Mouse (Mus musculus): ENCODE measurements around the gene Nktr. TPM values are rescaled to one million over a fixed set of nuclear protein-coding genes. Genes with fewer than 3 reads are reported as not detected.

The Nktr gene
- 100 to 1,000 TPM in 2 of 4 experiments, 10 to 100 TPM in 2; 57.2 to 146 (median 91.1) TPM for total RNA-seq (2022)

- DNase-seq: peak; percentile 99
These were observed at the start of gene Nktr for GRCm38 (mm10) chr9:121718792-121719318. TSS of gene Nktr (plus strand) at chr9:121719169.

DNA sequence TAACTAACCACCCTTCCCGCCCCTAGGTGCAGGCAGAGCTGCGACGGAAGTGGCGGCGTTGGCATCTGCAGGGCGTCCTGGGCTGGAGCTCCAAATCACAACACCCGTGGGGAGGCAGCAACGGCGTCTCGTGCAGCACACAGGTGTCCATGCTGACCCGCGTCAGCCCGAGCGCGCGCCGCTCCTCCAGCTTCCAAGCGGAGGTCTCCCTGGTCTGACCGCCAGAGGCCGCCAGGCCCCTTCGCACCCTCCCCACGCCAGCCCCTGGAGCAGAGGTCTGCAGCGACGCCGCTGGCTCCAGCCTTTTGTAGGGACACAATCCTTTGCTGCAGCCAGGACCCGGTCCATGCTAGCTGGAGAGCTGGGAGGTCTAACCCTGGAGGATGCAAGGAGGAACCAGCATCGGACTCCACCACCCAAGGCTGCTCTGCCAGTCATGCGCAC, 49.6 kb upstream of the Nktr start:
- peak; percentile 12 for DNase-seq

- DNase-seq: peak; percentile 19
These were observed 47.7 kb upstream of the Nktr start for GRCm38 (mm10) chr9:121671300-121671699.

- no peak for DNase-seq
These were observed 46.7 kb upstream of the Nktr start for GRCm38 (mm10) chr9:121672311-121672710.

DNA sequence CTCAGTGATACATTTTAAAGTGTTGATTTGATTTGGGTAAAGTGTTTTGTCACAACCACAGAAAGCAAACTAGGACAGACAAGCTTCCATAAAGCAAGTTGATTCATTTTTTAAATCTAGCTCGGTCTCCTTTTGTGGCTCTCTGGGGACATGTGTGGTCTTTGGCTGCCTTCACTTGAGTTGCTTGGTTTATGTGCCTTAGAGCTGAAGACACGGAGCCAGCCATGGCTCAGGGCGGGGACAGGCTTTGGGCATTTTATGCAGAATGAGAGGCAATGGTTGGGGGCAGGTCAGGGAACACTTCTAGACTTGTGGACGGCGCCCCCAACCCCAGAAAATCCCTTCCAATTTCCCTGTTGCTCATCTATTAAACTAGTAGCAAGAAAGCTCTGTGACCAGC, 45.3 kb upstream of the Nktr start:
- DNase-seq: no peak

DNA sequence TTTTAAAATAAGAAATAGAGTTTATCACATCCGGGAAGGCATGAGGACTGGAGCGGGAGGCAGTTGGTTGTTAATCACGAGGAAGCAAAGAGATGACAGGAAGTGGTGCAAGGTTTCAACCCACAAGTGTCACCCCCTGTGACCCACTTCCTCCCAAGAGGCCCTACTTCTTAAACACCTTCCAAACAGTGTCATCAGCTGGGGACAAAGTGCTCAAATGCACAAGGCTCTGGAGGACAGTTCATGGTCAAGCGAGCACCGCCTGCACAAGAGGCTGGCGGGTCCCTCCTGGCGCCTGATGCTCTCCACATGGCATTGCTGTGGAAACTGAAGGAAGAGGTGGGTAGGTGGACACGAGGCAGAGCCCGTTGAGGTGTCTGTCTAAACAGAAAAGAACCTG, 44.0 kb upstream of the Nktr start:
- DNase-seq: no peak

GRCm38 (mm10) chr9:121675556-121675955, 43.4 kb upstream of the Nktr start:
- DNase-seq: no peak

- DNase-seq: no peak
These were observed 41.9 kb upstream of the Nktr start for GRCm38 (mm10) chr9:121677069-121677468.

GRCm38 (mm10) chr9:121677476-121677875, 41.5 kb upstream of the Nktr start:
- no peak for DNase-seq

DNA sequence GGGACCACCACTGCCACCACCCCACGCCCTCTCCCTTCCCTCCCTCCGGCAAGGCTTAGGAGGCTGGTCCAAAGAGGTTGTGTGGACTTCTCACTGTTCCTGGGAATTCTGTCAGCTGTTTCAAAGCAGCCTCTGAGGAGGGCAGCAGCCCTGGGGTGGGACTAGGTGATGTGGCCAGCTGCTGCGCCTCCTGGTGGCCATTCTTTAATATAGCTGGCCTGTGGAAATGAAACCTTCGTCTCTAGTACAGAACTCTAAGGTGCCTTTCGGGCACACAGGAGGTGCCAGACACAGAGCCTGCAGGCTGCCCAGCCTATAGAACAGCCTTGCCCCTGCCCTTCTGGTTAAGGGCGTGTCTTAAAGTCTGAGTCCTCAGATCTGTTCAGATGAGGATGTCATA, 39.4 kb upstream of the Nktr start:
- no peak for DNase-seq

DNA sequence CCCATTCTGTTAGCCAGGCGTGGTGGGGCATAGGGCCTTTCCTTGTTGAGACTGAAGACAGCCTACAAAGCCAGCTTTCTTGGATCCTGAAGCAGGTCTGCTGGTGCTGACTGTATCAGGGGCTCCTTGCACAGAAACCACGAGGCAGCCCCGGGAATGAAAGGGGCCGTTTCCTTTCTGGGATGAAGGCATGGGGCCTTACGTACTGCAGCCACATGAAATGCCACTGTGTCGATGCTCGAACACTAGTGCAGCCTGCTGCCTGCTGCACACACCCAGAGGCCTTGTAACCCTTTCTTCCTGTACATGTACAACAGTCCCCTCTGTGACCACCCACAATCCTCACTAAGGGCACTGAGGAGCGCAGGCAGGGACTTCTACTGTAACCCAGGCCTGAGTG, 37.8 kb upstream of the Nktr start:
- no peak for DNase-seq

DNA sequence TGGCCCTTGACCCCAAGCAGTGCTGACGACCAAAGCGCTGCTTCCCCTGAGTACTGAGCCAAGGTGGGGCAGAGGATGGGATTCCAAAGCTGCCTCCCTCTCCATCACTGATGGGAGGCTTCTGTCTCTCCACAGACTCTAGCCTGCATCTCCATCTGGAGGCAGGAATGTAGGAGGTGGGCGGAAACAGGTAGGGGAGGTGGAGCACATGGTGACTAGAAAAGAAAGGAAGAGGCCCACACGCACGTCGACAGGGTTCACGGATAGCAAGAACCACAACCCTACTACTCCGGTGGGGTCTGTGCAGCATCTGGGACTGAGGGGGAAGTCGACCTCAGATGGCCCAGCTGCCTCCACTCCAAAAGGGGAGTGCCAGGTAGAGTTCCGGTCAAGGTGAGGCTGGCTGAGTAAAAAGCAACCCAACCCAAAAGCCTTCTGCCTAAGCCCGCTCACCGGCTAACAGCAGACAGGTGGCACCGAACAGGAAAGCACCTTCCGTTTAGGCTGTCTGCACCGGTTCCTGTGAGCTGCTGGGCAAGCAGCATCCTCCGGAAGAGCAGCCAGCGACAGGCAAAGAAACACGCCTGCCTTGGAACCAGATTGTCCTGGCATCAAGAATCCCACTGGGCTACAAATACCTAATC, 36.8 kb upstream of the Nktr start:
- no peak for DNase-seq

DNA sequence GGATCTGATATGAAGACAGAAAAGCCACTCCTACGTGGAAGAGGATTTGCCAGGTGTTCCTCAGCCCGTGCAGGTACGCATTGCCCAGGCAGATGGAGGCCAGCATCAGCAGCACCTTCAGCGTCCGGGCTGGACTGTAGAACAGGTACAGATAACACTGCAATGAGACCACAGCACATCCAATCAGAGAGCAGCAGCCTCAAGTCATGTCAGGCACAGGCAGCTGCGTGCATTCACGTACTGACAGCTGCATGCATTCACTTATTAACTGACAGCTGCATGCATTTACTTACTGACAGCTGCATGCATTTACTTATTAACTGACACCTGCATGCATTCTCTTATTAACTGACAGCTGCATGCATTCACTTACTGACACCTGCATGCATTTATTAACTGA, 34.3 kb upstream of the Nktr start:
- no peak for DNase-seq

DNA sequence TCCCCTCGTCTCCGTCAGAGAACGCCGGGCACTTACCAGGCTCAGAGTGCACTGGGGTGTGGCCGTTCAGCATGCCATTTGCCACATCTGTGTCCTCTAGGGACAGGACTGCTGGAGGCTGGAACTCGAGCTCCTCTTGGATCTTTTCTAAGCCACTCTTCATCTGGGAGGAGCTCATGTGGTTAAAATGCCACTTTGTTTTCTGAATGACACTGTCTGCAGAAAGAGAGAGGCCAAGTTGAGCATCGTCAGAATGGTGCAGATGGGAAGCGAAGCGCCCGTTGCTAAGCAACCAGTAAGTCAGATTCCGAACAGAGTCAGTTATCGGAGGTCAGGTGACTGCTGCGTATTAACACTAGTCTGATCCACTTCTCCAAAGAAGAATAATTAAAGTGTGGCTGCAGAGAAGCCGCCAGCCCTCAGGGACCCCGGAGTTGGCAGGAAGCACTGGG, 28.7 kb upstream of the Nktr start:
- DNase-seq: no peak

DNA sequence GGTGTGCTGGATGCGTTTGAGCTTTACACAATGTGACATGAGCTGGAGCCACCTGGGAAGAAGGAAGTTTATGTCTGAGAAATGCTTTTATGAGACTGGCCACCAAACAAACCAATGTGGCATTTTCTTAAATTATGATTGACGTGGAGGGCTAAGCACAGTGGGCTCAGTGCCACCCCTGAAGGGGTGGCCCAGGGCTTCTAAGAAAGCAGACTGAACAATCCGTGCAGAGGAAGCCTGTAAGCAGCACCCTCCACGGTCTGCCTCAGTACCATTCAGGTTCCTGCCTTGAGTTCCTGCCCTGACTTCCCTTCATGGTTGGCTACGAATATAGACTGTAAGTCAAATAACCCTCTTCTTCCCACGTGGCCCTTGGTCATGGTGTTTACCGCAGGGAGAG, 28.2 kb upstream of the Nktr start:
- DNase-seq: no peak

GRCm38 (mm10) chr9:121694736-121695135, 24.2 kb upstream of the Nktr start:
- DNase-seq: no peak

- DNase-seq: no peak
These were observed 22.3 kb upstream of the Nktr start for GRCm38 (mm10) chr9:121696626-121697025.

DNA sequence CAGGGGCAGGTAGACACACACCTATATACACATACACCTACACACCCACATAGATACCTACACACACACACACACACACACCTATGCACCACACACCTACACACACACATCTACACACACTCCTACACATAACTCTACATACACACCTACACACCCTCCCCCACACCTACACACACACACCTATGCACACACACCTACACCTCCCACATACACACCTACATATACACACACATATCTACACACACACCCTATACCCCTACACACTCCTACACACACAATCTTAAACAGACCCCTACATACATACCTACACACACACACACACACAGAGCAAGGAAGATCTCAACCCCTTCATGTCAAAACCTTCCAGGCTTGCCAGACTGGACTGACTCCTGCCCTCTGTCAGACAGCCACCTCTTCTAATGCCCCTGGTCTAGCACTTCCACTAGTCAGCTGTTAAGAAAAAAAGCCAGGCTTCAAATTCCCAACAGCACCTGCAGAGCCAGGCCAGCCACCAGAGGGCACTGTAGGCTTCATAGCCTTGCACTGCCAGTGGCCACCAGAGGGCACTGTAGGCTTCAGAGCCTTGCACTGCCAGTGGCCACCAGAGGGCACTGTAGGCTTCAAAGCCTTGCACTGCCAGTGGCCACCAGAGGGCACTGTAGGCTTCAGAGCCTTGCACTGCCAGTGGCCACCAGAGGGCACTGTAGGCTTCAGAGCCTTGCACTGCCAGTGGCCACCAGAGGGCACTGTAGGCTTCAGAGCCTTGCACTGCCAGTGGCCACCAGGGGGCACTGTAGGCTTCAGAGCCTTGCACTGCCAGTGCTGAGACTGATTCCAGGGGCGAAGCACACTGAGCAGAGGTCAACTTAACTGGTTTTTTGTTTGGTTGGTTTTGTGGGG, 21.6 kb upstream of the Nktr start:
- DNase-seq: no peak

DNA sequence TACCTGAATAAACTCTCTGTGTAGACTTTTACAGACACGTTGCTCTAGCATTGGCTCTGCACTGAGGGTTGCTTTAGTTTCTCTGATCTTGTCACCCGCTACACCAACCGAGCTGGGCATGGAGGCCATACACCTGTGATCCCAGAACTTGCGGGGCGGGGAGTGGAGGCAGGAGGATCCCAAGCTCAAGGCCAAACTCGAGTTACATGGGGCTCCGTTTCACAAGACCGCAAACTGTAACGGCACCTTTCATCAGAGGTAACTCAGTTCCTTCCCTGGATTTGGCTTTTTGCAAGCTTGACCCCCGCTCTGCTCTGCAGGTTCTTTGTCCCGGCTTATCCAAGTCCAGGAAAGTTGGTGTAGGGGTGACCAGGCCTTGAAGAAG, 14.7 kb upstream of the Nktr start:
- DNase-seq: no peak

GRCm38 (mm10) chr9:121704646-121705625, 14.0 kb upstream of the Nktr start, which contains the start of gene Sec22c:
TSS of gene Sec22c (minus strand) at chr9:121705490.
- peak; percentile 89 for DNase-seq

DNA sequence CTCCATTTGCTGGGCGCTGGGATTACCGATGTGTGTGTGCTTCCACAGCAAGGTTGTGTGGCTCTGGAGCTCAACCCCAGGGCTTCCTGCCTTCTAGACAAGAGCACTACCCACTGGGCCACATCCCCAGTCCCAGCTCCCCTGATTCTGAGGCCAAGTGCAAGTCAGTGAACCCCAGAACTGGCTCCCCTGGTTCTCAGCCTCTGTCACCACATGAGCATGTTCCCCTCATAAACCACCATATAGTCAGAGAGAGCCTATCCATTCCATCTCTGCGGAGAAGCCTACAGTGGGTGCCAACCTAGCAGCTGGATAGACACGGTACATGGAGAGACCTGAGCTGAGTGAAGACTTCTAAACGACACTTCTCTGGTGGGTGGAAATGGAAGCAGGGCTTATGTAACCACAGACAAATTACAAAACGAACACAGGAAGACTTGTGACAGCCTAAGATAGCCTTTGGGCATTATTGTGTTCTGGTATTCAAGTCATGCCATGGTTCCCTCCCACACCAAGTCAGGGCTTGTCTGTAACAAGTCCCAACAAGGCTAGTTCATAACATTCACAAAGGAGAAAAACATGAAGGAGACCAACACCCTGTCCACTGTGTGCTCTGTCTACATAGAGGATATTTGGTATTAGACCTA, 12.8 kb upstream of the Nktr start:
- DNase-seq: no peak

GRCm38 (mm10) chr9:121707801-121708200, 11.2 kb upstream of the Nktr start:
- DNase-seq: no peak
